Mouse (Mus musculus): ENCODE measurements around the gene Atp8b5.

- no peak for TF ChIP-seq CTCF (IDR thresholded peaks at IDR 0.05)
- no peak for TF ChIP-seq POLR2A (IDR thresholded peaks at IDR 0.05; ENCODE audit: insufficient read depth, low read depth, low read length)
- TF ChIP-seq EP300 (IDR thresholded peaks at IDR 0.05; ENCODE audit: insufficient read depth, low read depth, low read length), result no peak
Observed at GRCm38 (mm10) chr4:43404697-43405096, 137.7 kb downstream of the Atp8b5 start.
